Mouse (Mus musculus): ENCODE data around the gene Fam178b. TPM values are rescaled to one million over a fixed set of nuclear protein-coding genes. Genes with fewer than 3 reads are reported as not detected.

Gene Fam178b
- polyA plus RNA-seq, 1 experiment, result 1.1 TPM

DNA sequence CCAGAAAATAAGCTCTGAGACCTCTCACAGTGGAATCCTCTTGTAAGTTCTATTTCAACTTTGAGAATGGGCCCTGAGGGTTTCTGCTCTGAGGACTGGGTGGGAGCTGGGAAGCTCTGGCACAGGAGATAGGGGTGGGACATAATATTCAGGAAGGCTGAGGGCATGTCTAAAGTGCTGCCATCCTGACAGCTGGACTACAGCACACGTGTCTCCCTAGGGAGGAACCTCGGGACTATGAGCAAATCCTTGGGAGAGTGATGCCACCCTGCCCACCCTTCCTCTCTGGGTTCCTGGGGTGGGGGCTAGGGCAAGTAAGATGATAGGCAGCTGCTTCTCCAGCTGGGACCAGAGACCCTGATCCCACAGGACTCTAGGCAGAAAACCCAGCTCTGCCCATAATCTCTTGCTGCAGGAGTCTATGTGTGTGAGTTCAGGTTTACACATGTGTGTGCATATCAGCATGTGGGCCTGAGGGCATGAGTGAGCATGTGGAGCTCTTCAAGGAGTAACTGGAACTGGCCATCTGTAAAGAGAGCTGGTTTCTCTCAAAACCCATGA is 110.8 kb downstream of the Fam178b start:
- no peak overlapping the region for H3K27ac ChIP-seq (ENCODE audit: insufficient read depth, low read length)
- TF ChIP-seq POLR2A (IDR thresholded peaks at IDR 0.05; ENCODE audit: borderline replicate concordance, insufficient read depth, low read length) (no peak), CTCF (IDR thresholded peaks at IDR 0.05; ENCODE audit: borderline replicate concordance, insufficient read depth, low read depth, low read length) (no peak)
- 85% methylated on average over 2 of the region's 2 CpGs for WGBS
- no peaks in the 10 kb centered on the region for H3K27me3 ChIP-seq (ENCODE audit: control insufficient read depth, insufficient read depth, low read length)
- no peak overlapping the region for H3K4me3 ChIP-seq (replicated peaks; ENCODE audit: insufficient read depth, low read depth, low read length)
- peaks cover 9% of the 10 kb centered on the region for H3K4me1 ChIP-seq (ENCODE audit: control insufficient read depth, insufficient read depth, low read length)
- DNase-seq, result no peak

DNA sequence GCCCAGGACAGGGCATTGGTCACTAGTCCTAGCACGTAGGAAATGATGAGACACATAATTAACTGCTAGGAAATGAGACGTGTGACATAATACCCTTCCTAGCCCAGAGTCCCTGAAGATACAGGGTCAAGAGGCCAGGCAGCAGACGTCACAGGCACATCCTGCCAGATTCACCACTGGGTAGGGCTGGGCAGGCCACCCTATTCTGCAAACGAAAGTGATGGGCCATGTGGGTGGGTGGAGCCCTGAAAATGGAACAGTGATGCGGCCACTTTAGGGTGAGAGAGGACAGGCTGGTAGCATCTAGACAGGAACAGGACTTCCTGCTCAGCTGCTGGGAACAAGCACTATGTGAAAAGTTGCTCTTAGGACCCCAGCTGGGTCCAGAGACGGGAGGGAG is 111.4 kb downstream of the Fam178b start:
- no peak for DNase-seq
- WGBS, result 60% methylated on average over 6 of the region's 6 CpGs
- peaks cover 9% of the 10 kb centered on the region for H3K4me1 ChIP-seq (ENCODE audit: control insufficient read depth, insufficient read depth, low read length)
- H3K27me3 ChIP-seq (ENCODE audit: control insufficient read depth, insufficient read depth, low read length), result no peaks in the 10 kb centered on the region
- no peak for TF ChIP-seq POLR2A (IDR thresholded peaks at IDR 0.05; ENCODE audit: borderline replicate concordance, insufficient read depth, low read length)
- TF ChIP-seq CTCF (IDR thresholded peaks at IDR 0.05; ENCODE audit: borderline replicate concordance, insufficient read depth, low read depth, low read length), result no peak
- H3K27ac ChIP-seq (ENCODE audit: insufficient read depth, low read length), result no peak overlapping the region
- no peak overlapping the region for H3K4me3 ChIP-seq (replicated peaks; ENCODE audit: insufficient read depth, low read depth, low read length)

DNA sequence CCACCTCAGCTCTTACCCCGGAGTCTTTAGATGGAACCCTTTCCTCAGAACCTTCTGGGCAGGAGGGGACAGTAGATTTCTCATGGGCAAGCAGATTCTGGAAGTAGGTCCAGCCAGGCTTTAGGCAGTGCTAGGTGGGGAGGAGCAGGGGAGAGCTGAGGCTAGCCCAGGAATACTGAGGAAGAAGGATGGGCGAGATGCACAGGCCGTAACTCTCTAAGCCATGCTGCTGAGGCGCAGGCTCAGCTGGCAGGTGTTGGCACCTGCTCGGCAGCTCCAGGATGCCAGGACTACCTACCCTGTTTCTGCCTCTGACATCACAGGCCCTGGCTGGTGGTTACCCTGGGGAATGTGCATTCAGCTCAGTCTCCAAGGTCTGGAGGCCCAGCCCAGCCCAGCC is 112.7 kb downstream of the Fam178b start:
- no peaks in the 10 kb centered on the region for H3K27me3 ChIP-seq (ENCODE audit: control insufficient read depth, insufficient read depth, low read length)
- no peak overlapping the region for H3K27ac ChIP-seq (ENCODE audit: insufficient read depth, low read length)
- peaks cover 9% of the 10 kb centered on the region for H3K4me1 ChIP-seq (ENCODE audit: control insufficient read depth, insufficient read depth, low read length)
- 91% methylated on average over 5 of the region's 5 CpGs for WGBS
- no peak for DNase-seq
- no peak overlapping the region for H3K4me3 ChIP-seq (replicated peaks; ENCODE audit: insufficient read depth, low read depth, low read length)
- TF ChIP-seq POLR2A (IDR thresholded peaks at IDR 0.05; ENCODE audit: borderline replicate concordance, insufficient read depth, low read length) (no peak), CTCF (IDR thresholded peaks at IDR 0.05; ENCODE audit: borderline replicate concordance, insufficient read depth, low read depth, low read length) (no peak)

DNA sequence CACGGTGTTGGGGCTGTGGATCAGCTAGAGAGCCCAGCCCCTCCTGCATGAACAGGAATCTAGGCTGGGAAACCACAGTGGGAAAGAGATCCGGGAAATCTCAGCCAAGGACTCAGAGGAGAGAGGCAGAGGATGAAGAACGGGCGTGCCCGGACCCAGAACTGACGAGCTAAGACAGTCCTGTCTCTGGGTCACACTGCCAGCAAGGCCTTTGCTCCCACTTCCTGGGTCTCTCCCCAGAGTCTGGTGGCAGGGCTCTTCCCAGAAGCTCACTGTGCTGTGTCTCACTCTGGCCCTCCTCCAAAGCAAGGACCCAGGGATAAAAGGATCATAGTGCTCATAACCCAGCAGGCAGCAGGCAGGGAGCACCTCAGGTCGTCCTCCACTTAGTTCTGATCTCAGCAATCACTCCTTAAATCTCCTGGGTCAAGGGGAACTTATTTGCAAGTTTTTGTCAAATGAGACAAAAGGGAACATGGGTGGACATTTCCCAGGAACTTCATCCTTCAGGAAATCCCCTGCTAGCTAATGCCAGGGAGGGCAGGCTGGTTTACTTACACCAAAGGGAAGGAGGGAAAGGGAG is 113.2 kb downstream of the Fam178b start:
- H3K4me1 ChIP-seq (ENCODE audit: control insufficient read depth, insufficient read depth, low read length), result peaks cover 9% of the 10 kb centered on the region
- 71% methylated on average over 7 of the region's 7 CpGs for WGBS
- no peak overlapping the region for H3K4me3 ChIP-seq (replicated peaks; ENCODE audit: insufficient read depth, low read depth, low read length)
- no peak for DNase-seq
- no peak overlapping the region for H3K27ac ChIP-seq (ENCODE audit: insufficient read depth, low read length)
- H3K27me3 ChIP-seq (ENCODE audit: control insufficient read depth, insufficient read depth, low read length), result no peaks in the 10 kb centered on the region
- no peak for TF ChIP-seq CTCF (IDR thresholded peaks at IDR 0.05; ENCODE audit: borderline replicate concordance, insufficient read depth, low read depth, low read length)
- no peak for TF ChIP-seq POLR2A (IDR thresholded peaks at IDR 0.05; ENCODE audit: borderline replicate concordance, insufficient read depth, low read length)

DNA sequence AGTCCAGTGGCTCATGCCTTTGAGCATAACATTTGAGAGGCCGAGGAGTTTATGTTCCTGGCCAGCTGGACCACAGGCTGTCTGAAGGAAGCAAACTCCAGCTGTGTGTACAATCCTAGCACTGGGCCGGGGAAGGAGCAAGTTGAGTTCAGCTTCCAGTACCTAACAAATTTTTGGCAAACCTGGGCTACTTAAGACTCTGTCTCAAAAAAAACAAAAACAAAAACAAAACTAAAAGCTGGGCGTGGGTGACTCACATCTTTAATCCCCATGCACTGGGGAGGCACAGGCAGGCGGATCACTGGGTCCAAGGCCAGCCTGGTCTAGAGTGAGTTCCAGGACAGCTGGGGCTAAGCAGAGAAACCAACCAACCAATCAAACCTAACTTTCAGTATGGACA is 114.2 kb downstream of the Fam178b start:
- DNase-seq, result no peak
- no peaks in the 10 kb centered on the region for H3K27me3 ChIP-seq (ENCODE audit: control insufficient read depth, insufficient read depth, low read length)
- 0 out of 2 replicates have a peak, but pooled peaks cover under 1% of the 10 kb centered on the region for H3K4me1 ChIP-seq (ENCODE audit: control insufficient read depth, insufficient read depth, low read length)
- TF ChIP-seq CTCF (IDR thresholded peaks at IDR 0.05; ENCODE audit: borderline replicate concordance, insufficient read depth, low read depth, low read length), result no peak
- TF ChIP-seq POLR2A (IDR thresholded peaks at IDR 0.05; ENCODE audit: borderline replicate concordance, insufficient read depth, low read length), result no peak
- no peak overlapping the region for H3K27ac ChIP-seq (ENCODE audit: insufficient read depth, low read length)
- no peak overlapping the region for H3K4me3 ChIP-seq (replicated peaks; ENCODE audit: insufficient read depth, low read depth, low read length)
- WGBS, result 72% methylated on average over 4 of the region's 4 CpGs

DNA sequence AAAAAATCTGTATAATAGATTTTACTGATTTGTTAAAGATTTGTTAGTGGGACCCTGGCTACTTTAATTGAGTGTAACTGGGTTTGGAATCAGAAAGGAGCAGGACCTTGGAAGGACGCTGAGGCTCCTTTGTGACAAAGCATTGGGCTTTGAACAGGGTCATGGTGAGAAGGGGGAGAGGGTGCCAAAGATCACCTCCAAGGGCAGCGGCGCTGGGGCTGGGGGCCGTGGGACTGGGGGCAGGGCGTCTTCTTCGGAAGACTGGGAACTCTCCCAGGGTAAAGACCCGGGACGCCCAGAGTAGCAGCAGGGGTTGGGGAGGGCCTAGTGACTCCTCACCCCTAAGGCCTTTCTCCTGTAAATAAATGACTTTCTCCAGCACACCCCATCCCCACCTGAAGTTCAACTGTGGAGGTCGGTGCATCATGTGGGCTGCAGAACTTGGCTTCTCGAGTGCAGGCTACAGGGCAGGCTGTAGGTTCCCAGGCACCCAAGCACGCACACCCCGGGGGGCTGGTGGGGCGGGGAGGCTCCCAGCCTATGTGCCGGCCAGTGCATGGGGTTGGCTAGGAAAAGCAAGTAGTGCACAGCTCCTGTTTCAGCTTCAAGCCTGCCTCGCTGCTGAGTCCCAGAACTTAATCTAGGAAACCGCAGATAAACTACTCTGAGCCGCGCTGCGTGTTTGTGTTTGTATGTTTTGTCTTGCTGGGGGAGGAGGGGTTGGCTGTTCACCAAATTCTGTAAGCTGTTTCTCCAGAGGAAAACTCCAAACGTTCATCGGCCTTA is 115.0 kb downstream of the Fam178b start:
- Histone ChIP-seq H3K27me3 (ENCODE audit: control insufficient read depth, insufficient read depth, low read length) (no peaks in the 10 kb centered on the region), H3K4me1 (ENCODE audit: control insufficient read depth, insufficient read depth, low read length) (no peaks in the 10 kb centered on the region), H3K27ac (ENCODE audit: insufficient read depth, low read length) (no peak overlapping the region), H3K4me3 (replicated peaks; ENCODE audit: insufficient read depth, low read depth, low read length) (no peak overlapping the region)
- DNase-seq, result no peak
- TF ChIP-seq POLR2A (IDR thresholded peaks at IDR 0.05; ENCODE audit: borderline replicate concordance, insufficient read depth, low read length) (no peak), CTCF (IDR thresholded peaks at IDR 0.05; ENCODE audit: borderline replicate concordance, insufficient read depth, low read depth, low read length) (no peak)
- WGBS, result 64% methylated on average over 21 of the region's 21 CpGs

DNA sequence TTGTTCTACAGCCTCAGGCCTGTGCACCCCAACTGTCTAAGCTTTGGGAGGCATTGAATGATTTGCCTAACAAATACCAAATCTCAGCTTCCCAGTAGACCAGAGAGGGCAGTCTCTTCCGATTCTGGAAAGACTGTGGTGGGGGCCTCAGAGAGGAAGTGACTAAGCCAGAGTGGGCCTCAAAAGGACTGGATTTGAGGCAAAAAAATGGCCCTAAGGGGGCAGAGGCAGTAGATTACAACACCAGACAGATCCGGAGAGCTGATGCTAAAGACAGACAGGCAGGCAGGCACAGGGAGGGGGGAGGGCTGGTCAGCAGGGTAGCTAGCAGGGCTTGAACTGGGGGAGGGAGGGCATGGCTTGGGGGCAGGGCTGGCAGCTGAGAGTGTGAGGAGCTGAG is 116.6 kb downstream of the Fam178b start:
- Histone ChIP-seq H3K27me3 (ENCODE audit: control insufficient read depth, insufficient read depth, low read length) (no peaks in the 10 kb centered on the region), H3K27ac (ENCODE audit: insufficient read depth, low read length) (no peak overlapping the region), H3K4me3 (replicated peaks; ENCODE audit: insufficient read depth, low read depth, low read length) (no peak overlapping the region), H3K4me1 (ENCODE audit: control insufficient read depth, insufficient read depth, low read length) (no peaks in the 10 kb centered on the region)
- 62% methylated on average over 2 of the region's 2 CpGs for WGBS
- TF ChIP-seq POLR2A (IDR thresholded peaks at IDR 0.05; ENCODE audit: borderline replicate concordance, insufficient read depth, low read length), result no peak
- no peak for TF ChIP-seq CTCF (IDR thresholded peaks at IDR 0.05; ENCODE audit: borderline replicate concordance, insufficient read depth, low read depth, low read length)
- DNase-seq, result no peak

DNA sequence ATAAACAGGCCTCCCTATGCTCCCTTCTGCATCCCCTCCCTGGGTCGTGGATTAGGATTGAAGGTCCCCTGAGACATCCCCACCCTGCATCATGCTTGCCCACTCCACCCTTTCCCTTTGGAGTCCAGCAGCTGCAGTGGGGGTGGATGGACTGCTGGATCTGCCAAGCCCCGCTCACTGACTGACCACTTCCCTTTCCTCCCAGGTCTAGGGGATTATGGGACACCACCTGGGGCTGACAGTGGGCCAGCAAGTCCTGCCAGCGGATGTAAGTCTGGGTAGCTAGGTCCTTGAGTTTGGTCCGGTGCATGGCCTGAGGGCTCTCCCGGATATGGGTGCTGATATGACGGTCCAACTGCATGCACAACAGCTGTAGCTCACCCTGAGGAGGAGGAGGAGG is 118.9 kb downstream of the Fam178b start:
- no peak overlapping the region for H3K4me3 ChIP-seq (replicated peaks; ENCODE audit: insufficient read depth, low read depth, low read length)
- TF ChIP-seq CTCF (IDR thresholded peaks at IDR 0.05; ENCODE audit: borderline replicate concordance, insufficient read depth, low read depth, low read length) (no peak), POLR2A (IDR thresholded peaks at IDR 0.05; ENCODE audit: borderline replicate concordance, insufficient read depth, low read length) (no peak)
- no peaks in the 10 kb centered on the region for H3K27me3 ChIP-seq (ENCODE audit: control insufficient read depth, insufficient read depth, low read length)
- H3K4me1 ChIP-seq (ENCODE audit: control insufficient read depth, insufficient read depth, low read length), result no peaks in the 10 kb centered on the region
- no peak for DNase-seq
- H3K27ac ChIP-seq (ENCODE audit: insufficient read depth, low read length), result no peak overlapping the region
- 74% methylated on average over 6 of the region's 6 CpGs for WGBS

Data from cerebellum, adult 2 months (tissue).